Mouse (Mus musculus): Measurements from ENCODE around the gene Ccdc57.

- TF ChIP-seq CTCF (IDR thresholded peaks at IDR 0.05; ENCODE audit: low read depth) (no peak), EP300 (IDR thresholded peaks at IDR 0.05; ENCODE audit: low read depth) (no peak)
Observed at GRCm38 (mm10) chr11:120805375-120806298, 127.0 kb downstream of the Ccdc57 start.
